Mouse (Mus musculus) lung, embryonic 15.5 days (tissue): ENCODE results near the gene Mthfr. TPM values are rescaled to one million over a fixed set of nuclear protein-coding genes. Genes with fewer than 3 reads are reported as not detected.

Experiments used
- ATAC-seq: fragments of 200-750 bp; cut with Nextera tagmentation; 2 replicates; pipeline ENCODE4 v1.8.0; 2017; ENCODE audit warnings: moderate number of reproducible peaks, borderline replicate concordance; ENCODE audit not compliant: low FRiP score, low TSS enrichment; ENCODE audit errors: extremely low read depth
- H3K27ac ChIP-seq: fragments of 300-500 bp; sonication (generic); 2 replicates; pipeline ENCODE4 v1.5.1; 2015; ENCODE audit warnings: moderate library complexity, mild to moderate bottlenecking, inconsistent platforms
- H3K27me3 ChIP-seq: fragments of 300-500 bp; sonication (generic); 2 replicates; pipeline ENCODE4 v1.6.1; 2015; ENCODE audit warnings: inconsistent platforms
- H3K36me3 ChIP-seq: fragments of 300-500 bp; sonication (generic); 2 replicates; pipeline ENCODE4 v1.6.1; 2015; ENCODE audit warnings: inconsistent platforms
- H3K4me1 ChIP-seq: fragments of 300-500 bp; sonication (generic); 2 replicates; pipeline ENCODE4 v1.6.1; 2015; ENCODE audit warnings: inconsistent platforms
- H3K4me2 ChIP-seq: fragments of 300-500 bp; sonication (generic); 2 replicates; pipeline ENCODE4 v1.6.1; 2015; ENCODE audit warnings: inconsistent platforms, mild to moderate bottlenecking, moderate library complexity
- H3K4me3 ChIP-seq: fragments of 300-500 bp; sonication (generic); 2 replicates; pipeline ENCODE4 v1.5.1; 2015; ENCODE audit warnings: mild to moderate bottlenecking, inconsistent platforms
- H3K9ac ChIP-seq: fragments of 300-500 bp; sonication (generic); 2 replicates; pipeline ENCODE4 v1.6.1; 2015; ENCODE audit warnings: inconsistent platforms
- H3K9me3 ChIP-seq: fragments of 300-500 bp; sonication (generic); 2 replicates; pipeline ENCODE4 v1.6.1; 2016; ENCODE audit warnings: inconsistent platforms
- WGBS: fragments of 180-500 bp; shearing (Covaris S2); methylation state at CpG from one replicate; pipeline ENCODE4 v1.1.7; 2015; 5-methylcytosine and 5-hydroxymethylcytosine counted together
- polyA plus RNA-seq: library from polyadenylated mRNA; unstranded; fragments of >200 nt; fragmentation: Nextera tagmentation; extraction: Ambion mirVana; gene quantifications from 2 replicates; pipeline ENCODE4 v1.2.1, GENCODE M21; 2015

The Mthfr gene
- polyA plus RNA-seq, 1 experiment from 2014 or later = 21.1 TPM

DNA sequence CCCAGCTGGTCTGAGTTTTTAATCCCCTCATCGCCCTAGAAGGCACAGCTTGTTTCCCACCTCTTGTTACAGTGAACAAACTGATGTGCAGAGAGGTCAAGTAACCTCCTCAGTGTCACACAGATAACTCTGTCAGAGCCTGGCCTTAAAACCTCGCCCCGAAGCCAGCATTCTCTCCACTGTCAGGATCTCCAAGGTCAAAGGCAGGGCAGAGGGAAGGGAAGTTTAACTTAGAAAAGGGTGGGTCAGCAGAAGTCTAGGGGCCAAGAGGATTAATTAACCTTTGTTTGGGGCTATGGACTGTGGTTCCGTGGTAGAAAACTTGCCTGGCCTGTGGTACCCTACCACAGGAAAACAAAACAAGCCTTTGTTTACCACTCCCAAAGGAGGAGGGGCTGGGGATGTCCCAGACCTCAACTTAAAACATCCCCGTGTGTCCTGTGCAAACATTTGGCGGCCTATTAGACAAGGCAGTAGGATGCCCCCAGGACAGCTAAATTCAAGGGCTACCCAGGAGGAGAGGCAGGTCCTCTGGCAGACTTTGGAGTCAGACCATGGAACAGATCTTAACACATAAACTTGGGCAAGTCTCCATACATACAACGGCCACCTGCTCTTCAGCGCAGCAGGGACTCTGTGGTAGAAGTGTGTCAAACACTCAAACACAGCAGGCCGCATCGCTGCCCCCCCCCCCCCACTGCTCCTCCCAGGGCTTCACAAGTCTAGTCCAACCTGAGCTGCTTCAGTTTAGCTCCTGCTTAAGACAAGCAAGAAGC lies 46.4 kb downstream of the Mthfr start:
- Histone ChIP-seq H3K27ac (no peak overlapping the region), H3K4me1 (peaks cover 41% of the 10 kb centered on the region), H3K36me3 (no peaks in the 10 kb centered on the region; the same call in 1 of the 2 replicates), H3K9ac (no peak overlapping the region), H3K4me2 (no peak overlapping the region), H3K4me3 (no peak overlapping the region), H3K27me3 (no peaks in the 10 kb centered on the region), H3K9me3 (no peaks in the 10 kb centered on the region)
- no peak for ATAC-seq
- WGBS = 47% methylated on average over 10 of the region's 10 CpGs

DNA sequence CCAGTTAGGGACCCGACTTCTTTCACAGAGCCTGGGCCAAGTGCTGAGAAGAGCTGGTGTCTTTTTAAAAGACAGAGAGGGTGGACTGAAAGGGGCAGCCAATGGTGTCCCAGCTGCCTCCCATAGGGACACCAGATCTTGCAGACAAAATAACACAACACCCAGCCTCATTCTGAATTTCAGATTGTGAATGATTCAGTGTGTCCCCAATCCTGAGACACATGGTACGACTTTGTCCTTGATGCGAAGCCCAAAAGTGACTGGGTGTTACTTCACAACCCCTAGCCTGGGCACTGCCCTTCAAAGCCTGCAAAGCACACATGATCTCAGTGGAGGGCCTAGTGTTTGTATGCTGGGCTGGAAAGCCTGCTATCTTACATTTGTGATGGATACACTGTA lies 47.0 kb downstream of the Mthfr start:
- Histone ChIP-seq H3K9me3 (no peaks in the 10 kb centered on the region), H3K4me1 (peaks cover 41% of the 10 kb centered on the region), H3K4me2 (no peak overlapping the region), H3K9ac (no peak overlapping the region), H3K27me3 (no peaks in the 10 kb centered on the region), H3K27ac (no peak overlapping the region), H3K36me3 (no peaks in the 10 kb centered on the region), H3K4me3 (no peak overlapping the region)
- no peak for ATAC-seq
- whole genome bisulfite sequencing = 66% methylated on average over 3 of the region's 3 CpGs

DNA sequence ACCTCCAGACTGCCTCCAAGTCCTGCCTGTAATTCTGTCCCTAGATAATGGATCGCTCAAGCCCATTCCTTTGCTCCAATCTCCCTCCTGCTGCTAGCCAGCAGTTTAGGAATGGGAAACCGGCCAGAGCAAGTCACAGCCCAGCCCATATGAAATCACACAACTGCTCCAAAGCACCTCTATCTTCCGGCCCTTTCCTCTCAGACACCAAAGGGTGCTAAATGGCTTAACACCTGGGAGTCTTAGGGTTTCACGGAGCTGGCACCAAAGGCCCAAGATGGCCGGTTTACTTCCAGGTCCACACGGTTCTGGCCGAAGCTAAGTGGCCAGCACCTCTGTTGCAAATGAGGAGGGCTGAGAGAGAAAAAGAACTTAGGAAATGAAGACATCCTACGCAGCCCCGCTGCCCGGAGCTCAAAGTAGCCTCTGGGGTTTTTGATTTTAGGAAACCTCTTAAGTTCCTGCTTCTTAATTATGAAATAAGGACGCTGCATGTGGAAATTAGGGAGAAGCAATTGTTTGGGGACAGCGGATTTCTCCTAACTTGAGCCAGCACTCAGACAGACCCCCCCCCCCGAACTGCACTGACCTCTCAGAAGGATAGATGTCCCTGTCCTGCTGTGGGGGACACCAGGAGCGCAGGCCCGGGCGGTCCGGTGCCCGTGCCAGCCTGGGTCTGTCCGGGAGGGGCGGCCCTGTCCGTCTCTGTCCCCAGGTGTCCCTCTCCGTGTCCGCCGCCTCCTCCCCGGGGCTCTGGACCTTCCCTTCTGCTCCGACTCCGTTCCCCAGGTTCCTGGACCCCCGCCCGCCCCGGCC lies 48.4 kb downstream of the Mthfr start:
- Histone ChIP-seq H3K4me1 (peaks cover 41% of the 10 kb centered on the region), H3K36me3 (no peaks in the 10 kb centered on the region), H3K27ac (peak overlapping the region; percentile 66), H3K27me3 (no peaks in the 10 kb centered on the region), H3K9ac (peak overlapping the region; percentile 70), H3K4me3 (peak overlapping the region; percentile 83), H3K9me3 (no peaks in the 10 kb centered on the region), H3K4me2 (peak overlapping the region; percentile 87)
- peak; percentile 67 for ATAC-seq
- 5% methylated on average over 30 of the region's 30 CpGs for WGBS

DNA sequence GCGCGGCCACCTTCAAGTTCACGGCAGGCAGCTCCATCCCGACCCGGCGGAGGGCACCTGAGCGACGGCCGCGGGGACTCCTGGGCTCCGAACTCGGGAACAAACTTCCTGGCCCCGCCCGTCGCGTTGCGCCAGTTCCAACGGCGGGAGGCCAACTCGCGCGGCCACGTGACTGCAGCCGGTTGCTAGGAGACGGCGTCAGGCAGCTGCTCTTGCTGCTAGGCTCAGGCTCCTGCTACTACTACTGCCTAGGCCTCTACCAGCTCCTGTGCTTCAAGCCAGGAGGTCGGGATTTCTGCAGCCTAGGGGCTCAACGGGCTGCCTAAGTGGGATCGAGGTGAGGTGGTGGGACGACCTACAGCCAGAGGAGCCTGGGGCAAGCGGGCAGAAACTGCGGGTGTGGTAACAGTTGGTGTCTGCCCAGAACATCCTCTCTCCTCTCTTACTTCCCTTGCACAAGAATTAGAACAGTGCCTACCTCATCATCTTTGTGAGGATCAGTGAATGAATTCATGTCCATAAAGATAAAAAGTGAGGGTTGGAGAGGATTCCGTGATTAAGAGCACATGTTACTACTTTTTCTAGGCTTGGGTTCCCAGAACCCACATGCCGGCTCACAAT lies 49.1 kb downstream of the Mthfr start, which contains the start of gene Agtrap:
TSS of gene Agtrap (minus strand) at position 125 of the 621 bp plus-strand sequence.
- Histone ChIP-seq H3K27ac (peak within 1 kb of the TSS; percentile 66), H3K4me2 (peak within 1 kb of the TSS; percentile 87)

DNA sequence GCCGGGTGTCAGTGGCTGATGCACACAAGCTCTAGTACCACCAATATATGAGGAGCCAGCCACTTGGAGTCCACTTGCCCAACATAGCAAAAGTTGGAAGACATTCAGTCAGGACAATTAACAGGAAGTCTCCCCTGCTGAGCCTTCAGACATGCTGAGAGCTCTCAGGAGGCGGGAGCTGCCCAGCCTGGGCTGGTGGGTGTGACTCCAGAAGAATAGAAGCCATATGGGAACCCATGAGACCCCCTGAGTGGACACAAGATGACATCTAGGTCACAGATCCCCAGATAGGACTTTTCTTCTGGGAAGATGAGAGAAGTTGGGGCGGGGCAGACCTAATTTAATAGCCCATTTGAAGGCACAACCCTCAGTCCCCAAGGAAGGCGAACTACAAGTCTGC lies 50.3 kb downstream of the Mthfr start:
- H3K27ac ChIP-seq = no peak overlapping the region
- 71% methylated on average over 4 of the region's 4 CpGs for WGBS
- no peaks in the 10 kb centered on the region for H3K9me3 ChIP-seq
- peaks cover 29% of the 10 kb centered on the region for H3K4me1 ChIP-seq
- no peaks in the 10 kb centered on the region for H3K36me3 ChIP-seq
- no peaks in the 10 kb centered on the region for H3K27me3 ChIP-seq
- no peak for ATAC-seq
- H3K4me3 ChIP-seq = no peak overlapping the region
- H3K4me2 ChIP-seq = no peak overlapping the region
- H3K9ac ChIP-seq = no peak overlapping the region

More for the DNA sequence above, 49.1 kb downstream of the Mthfr start, which contains the start of gene Agtrap:
- Histone ChIP-seq H3K4me1 (peaks cover 41% of the 10 kb centered on the region), H3K9me3 (no peaks in the 10 kb centered on the region), H3K36me3 (no peaks in the 10 kb centered on the region), H3K4me3 (peak within 1 kb of the TSS; percentile 83), H3K27me3 (no peaks in the 10 kb centered on the region), H3K9ac (peak within 1 kb of the TSS; percentile 70)
- ATAC-seq = peak; percentile 90
- WGBS = 6% methylated on average over 34 of the region's 34 CpGs

DNA sequence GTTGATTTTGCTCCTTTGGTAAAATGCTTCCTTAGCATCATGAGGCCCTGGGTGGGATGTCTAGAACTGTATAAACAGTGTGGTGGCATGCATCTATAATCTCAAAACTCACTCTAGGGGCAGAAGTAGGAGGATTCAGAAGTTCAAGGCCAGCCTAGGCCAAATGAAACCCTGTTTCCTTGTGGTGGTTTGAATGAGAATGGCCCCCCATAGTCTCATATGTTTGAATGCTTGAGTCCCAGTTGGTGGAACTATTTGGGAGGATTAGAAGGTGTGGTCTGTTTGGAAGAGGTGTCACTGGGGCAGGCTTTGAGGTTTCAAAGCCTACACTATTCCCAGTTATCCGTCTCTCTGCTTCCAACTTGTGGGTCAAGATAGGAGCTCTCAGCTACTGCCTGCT lies 52.3 kb downstream of the Mthfr start:
- WGBS = 94% methylated on average over 1 of the region's 1 CpGs
- no peak overlapping the region for H3K27ac ChIP-seq
- no peak for ATAC-seq
- no peak overlapping the region for H3K9ac ChIP-seq
- no peaks in the 10 kb centered on the region for H3K9me3 ChIP-seq
- peaks cover 15% of the 10 kb centered on the region for H3K4me1 ChIP-seq
- H3K4me2 ChIP-seq = no peak overlapping the region
- H3K4me3 ChIP-seq = no peak overlapping the region
- H3K36me3 ChIP-seq = no peaks in the 10 kb centered on the region
- H3K27me3 ChIP-seq = no peaks in the 10 kb centered on the region

DNA sequence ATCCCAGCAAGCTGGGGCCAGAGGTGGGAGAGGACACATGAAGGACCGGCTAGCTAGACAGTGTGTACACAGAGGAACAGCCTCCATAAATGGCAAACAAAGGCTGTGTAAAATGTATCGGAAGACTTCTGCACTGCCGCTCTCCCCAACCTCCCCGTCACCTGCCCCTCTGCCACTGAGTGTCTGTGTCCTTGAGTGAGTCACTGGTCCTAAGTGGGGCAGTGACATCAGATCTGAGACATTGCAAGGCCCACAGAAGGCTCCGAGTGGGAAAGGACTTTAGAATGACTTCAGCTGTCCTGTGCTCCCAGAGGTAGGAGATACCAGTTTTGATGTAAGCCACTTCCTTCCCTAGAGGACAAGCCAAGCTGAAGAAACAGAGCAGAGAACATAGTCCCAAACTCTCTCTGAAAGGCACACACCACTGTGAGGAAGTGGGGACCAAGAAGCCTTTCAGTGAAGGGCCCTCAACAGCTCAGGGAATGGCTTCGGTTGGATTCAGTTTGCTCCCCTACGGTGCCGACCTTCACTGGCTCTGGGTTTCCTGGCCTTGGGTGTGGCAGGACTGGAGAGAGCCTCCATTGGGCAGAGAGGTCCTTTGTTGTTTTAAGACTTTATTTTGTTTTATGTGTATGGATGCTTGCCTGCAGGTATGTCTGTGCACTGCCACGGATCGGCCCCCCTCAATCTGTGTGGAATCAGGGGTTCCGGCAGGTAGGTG lies 53.8 kb downstream of the Mthfr start:
- no peak overlapping the region for H3K4me3 ChIP-seq
- H3K27me3 ChIP-seq = no peaks in the 10 kb centered on the region
- no peak for ATAC-seq
- peaks cover 3% of the 10 kb centered on the region for H3K4me1 ChIP-seq
- no peaks in the 10 kb centered on the region for H3K9me3 ChIP-seq
- H3K36me3 ChIP-seq = no peaks in the 10 kb centered on the region
- 84% methylated on average over 11 of the region's 11 CpGs for WGBS
- H3K4me2 ChIP-seq = no peak overlapping the region
- H3K27ac ChIP-seq = no peak overlapping the region
- H3K9ac ChIP-seq = no peak overlapping the region

DNA sequence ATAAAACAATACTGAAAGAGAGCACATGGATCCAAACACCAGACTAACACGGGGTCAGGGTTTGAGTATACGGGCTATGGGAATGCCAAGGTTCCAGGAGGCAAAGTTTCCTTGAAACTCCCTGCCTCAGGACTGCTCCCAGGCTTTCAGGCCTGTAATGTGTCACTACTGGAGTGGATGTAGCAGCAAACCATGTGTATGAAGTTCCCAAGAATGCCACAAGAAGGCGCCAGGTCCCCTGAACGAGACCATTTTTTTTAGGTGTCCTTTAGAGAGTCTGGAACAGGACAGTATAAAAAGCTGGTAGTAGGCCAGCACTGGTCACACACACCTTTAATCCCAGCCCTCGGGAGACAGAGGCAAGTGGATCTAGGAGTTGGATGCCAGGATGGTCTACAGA lies 55.3 kb downstream of the Mthfr start:
- Histone ChIP-seq H3K9ac (no peak overlapping the region), H3K4me1 (no peaks in the 10 kb centered on the region), H3K4me2 (no peak overlapping the region), H3K27me3 (no peaks in the 10 kb centered on the region), H3K27ac (no peak overlapping the region), H3K36me3 (no peaks in the 10 kb centered on the region), H3K4me3 (no peak overlapping the region), H3K9me3 (no peaks in the 10 kb centered on the region)
- ATAC-seq = no peak
- WGBS = 82% methylated on average over 5 of the region's 5 CpGs

DNA sequence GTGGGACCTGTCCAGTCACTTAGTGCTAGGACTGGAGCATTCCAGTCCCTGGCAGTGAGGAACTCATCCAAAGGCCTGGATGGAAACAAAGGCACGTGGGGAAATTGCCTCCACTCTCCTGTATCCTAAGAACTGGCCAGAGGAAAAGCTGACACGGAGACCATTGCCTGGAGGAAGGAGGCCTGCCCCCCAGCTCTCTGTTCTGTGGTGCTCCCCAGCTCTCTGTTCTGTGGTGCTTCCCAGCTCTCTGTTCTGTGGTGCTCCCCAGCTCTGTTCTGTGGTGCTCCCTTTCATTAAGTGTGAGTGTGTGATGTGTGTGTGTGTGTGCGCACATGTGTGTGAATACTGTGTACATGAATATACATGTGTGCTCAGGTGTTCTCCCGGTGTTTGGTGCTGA lies 56.2 kb downstream of the Mthfr start:
- H3K9ac ChIP-seq = no peak overlapping the region
- no peaks in the 10 kb centered on the region for H3K27me3 ChIP-seq
- no peaks in the 10 kb centered on the region for H3K4me1 ChIP-seq
- H3K27ac ChIP-seq = no peak overlapping the region
- H3K9me3 ChIP-seq = no peaks in the 10 kb centered on the region
- 73% methylated on average over 4 of the region's 4 CpGs for WGBS
- no peak overlapping the region for H3K4me2 ChIP-seq
- no peak for ATAC-seq
- no peak overlapping the region for H3K4me3 ChIP-seq
- no peaks in the 10 kb centered on the region for H3K36me3 ChIP-seq

DNA sequence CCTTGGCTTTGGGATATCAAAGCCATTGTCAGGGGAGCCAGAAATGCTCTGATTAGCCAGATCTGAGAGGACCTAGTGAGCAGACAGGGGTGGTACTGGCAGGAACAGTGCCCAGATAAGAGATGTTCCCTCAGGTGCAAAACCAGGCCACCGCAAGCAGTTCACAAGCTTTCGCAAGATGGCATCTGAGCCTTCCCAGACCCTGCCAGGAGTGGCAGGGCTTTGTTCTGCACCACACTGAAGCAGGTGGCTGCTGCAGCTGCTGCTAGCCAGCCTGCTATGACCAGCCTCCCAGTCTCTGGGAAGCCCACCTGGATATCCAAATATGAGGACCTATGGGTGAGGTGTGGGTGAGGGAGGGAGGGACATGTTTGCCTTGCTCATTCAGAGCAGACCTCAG lies 59.1 kb downstream of the Mthfr start:
- WGBS = 97% methylated on average over 2 of the region's 2 CpGs
- Histone ChIP-seq H3K27me3 (no peaks in the 10 kb centered on the region), H3K4me3 (no peak overlapping the region), H3K27ac (no peak overlapping the region), H3K9me3 (no peaks in the 10 kb centered on the region), H3K9ac (no peak overlapping the region), H3K4me1 (no peaks in the 10 kb centered on the region), H3K4me2 (no peak overlapping the region), H3K36me3 (no peaks in the 10 kb centered on the region)
- ATAC-seq = no peak

DNA sequence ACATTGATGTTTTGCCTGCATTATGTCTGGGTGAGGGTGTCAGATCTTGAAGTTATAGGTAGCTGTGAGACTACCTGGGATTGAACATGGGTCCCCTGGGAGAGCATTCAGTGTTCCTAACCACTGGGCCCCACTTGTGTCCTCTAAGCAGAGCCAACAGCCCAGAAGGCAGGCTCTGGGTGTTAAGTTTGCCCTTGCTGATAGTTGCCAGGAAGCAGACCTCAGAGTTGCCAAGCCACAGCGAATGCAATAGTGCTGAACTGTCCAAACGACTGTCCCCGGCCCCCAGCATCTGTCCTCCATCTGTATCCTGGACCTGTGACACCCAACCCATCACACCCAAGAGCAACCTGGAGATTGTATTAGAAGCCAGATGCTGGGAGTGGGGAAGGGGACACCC lies 59.8 kb downstream of the Mthfr start:
- Histone ChIP-seq H3K4me1 (no peaks in the 10 kb centered on the region), H3K4me2 (no peak overlapping the region), H3K27me3 (no peaks in the 10 kb centered on the region), H3K27ac (no peak overlapping the region), H3K36me3 (no peaks in the 10 kb centered on the region), H3K9ac (no peak overlapping the region), H3K9me3 (no peaks in the 10 kb centered on the region), H3K4me3 (no peak overlapping the region)
- ATAC-seq = no peak
- WGBS = 55% methylated on average over 3 of the region's 3 CpGs
